Mouse (Mus musculus): Measurements from ENCODE around the gene Sec14l3. TPM values are rescaled to one million over a fixed set of nuclear protein-coding genes. Genes with fewer than 3 reads are reported as not detected.

Gene Sec14l3
- polyA plus RNA-seq, 1 experiment, result not detected

DNA sequence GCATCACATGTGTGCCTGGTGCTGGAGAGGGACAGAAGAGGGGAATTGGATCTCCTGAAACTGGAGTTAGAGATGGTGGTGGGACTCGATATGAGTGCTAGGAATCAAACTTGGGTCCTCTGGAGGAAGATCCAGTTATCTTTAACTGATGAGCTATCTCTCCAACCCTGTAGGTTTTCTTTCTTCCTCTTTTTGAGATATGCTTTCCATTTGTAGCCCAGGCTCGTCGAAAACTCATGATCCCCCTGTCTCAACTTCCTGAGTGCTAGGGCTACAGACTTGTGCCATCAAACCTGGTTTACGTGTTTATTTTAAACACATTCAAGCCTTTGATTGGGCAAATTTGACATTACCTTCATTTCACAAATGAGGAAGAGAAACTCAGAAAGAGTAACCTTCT, 30.5 kb upstream of the Sec14l3 start:
- no peak overlapping the region for H3K27ac ChIP-seq (ENCODE audit: insufficient read depth, low read length)
- no peak for TF ChIP-seq POLR2A (IDR thresholded peaks at IDR 0.05; ENCODE audit: low read depth, low read length)
- no peak for TF ChIP-seq CTCF (IDR thresholded peaks at IDR 0.05; ENCODE audit: borderline replicate concordance, insufficient read depth, low read length)
- no peak overlapping the region for H3K4me3 ChIP-seq (ENCODE audit: insufficient read depth, low read length)
- H3K4me1 ChIP-seq (ENCODE audit: control insufficient read depth, insufficient read depth, low read length), result no peaks in the 10 kb centered on the region

DNA sequence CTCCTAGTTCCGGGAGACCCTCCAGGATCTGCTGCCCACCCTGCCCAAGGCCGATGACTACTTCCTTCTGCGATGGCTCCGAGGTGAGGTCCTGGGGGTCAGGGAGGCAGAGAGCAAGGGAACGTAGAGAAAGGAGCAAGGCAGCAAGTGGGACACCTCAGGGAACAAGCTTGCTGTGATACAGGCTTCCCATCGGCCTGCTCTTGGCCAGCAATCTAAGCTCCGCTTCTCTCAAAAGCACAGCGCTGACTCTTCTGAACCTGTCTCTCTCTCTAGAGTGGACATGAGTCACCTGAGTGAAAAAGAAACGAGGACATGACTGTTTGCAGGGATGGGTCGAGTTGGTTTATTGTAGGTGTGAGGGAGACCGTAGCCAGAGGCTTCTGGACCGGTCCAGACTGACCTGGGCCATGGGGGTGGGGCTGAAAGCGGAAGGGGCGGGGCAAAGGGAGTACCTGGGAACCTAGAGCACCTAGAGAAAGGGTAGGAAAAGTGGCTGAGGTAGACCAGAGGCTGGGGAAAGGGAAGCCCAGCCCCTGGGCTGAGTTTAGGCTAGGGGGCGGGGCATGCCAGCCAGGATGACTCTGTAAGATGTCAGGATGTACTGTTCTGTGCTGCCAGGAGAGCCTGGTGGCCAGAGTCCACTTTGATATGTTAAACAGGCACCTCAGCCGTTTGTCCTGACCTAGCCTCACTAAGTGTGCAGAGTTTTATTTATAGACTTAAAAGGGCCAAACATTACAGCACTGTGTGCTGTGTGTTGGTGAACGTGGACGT, 29.3 kb upstream of the Sec14l3 start:
- no peak for TF ChIP-seq CTCF (IDR thresholded peaks at IDR 0.05; ENCODE audit: borderline replicate concordance, insufficient read depth, low read length)
- TF ChIP-seq POLR2A (IDR thresholded peaks at IDR 0.05; ENCODE audit: low read depth, low read length), result no peak
- Histone ChIP-seq H3K27ac (ENCODE audit: insufficient read depth, low read length) (no peak overlapping the region), H3K4me3 (ENCODE audit: insufficient read depth, low read length) (no peak overlapping the region), H3K4me1 (ENCODE audit: control insufficient read depth, insufficient read depth, low read length) (no peaks in the 10 kb centered on the region)

DNA sequence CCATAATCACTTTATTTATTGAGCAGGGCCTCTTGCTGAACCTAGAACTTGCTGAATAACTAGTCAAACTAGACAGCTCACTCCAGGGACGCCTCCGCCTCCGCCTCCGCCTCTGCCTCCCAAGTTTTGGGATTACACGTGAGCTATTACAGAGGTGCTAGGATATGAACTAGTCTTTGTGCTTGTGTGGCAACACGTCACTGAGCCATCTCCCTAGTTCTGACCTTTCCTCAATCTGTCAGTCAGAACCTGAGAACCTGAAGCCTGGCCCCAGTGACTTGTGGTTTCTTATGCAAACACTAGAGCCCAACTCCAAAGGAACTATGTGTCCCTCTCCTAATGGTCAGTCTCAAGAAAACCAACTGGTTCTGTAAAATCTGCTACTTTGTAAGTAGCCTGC, 28.7 kb upstream of the Sec14l3 start:
- Histone ChIP-seq H3K4me1 (ENCODE audit: control insufficient read depth, insufficient read depth, low read length) (no peaks in the 10 kb centered on the region), H3K27ac (ENCODE audit: insufficient read depth, low read length) (no peak overlapping the region), H3K4me3 (ENCODE audit: insufficient read depth, low read length) (no peak overlapping the region)
- TF ChIP-seq CTCF (IDR thresholded peaks at IDR 0.05; ENCODE audit: borderline replicate concordance, insufficient read depth, low read length), result no peak
- TF ChIP-seq POLR2A (IDR thresholded peaks at IDR 0.05; ENCODE audit: low read depth, low read length), result no peak

DNA sequence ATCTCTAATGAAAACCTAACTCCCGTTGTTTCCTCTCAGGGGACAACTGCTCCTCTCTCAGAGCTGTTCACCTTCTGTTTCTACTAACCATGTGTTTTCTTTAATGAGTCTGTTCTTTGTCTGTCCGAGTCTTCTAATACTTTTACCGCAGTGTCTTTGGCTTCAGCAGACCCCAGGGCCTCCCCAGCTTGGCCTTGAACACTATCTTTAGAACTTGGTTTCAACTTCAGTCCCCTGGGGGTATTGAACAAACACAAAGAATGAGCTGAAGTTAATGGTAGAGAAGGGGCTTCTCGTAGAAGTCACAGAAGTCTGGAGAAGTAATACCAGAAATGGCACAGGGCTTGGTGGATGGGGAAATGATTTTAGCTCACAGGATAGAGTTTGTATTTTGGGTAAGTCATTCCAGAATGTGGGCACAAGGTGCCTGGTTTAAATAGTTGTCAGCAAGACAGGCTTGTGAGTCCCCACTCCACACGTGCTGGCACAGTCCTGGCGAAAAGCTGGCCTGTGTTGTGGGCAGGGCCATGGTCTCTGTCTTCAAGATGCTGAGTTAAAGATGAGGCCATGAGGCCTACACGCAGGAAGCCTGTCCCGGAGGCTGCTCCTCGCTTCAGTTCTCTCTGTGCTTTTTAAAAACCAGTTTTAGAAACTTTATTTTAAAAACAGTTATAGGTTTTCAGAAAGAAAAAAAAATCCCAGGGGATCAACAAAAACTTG, 28.1 kb upstream of the Sec14l3 start:
- Histone ChIP-seq H3K4me1 (ENCODE audit: control insufficient read depth, insufficient read depth, low read length) (no peaks in the 10 kb centered on the region), H3K27ac (ENCODE audit: insufficient read depth, low read length) (no peak overlapping the region), H3K4me3 (ENCODE audit: insufficient read depth, low read length) (no peak overlapping the region)
- TF ChIP-seq POLR2A (IDR thresholded peaks at IDR 0.05; ENCODE audit: low read depth, low read length) (no peak), CTCF (IDR thresholded peaks at IDR 0.05; ENCODE audit: borderline replicate concordance, insufficient read depth, low read length) (no peak)

DNA sequence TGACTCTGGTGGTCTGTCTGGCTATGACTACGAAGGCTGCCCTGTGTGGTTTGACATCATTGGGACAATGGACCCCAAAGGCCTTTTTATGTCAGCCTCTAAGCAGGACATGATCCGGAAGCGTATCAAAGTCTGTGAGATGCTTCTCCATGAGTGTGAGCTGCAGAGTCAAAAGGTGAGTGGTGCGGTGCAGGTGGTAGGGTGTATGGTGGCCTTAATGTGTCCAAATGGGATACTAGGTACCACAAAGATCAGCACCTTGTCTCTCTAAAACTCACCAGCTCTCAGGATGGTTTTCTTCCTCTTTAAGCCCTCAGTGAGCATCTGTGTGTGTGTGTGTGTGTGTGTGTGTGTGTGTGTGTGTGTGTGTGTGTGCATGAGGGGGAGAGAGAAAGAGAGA, 24.7 kb upstream of the Sec14l3 start:
- H3K4me1 ChIP-seq (ENCODE audit: control insufficient read depth, insufficient read depth, low read length), result no peaks in the 10 kb centered on the region
- H3K27ac ChIP-seq (ENCODE audit: insufficient read depth, low read length), result no peak overlapping the region
- H3K4me3 ChIP-seq (ENCODE audit: insufficient read depth, low read length), result no peak overlapping the region
- TF ChIP-seq CTCF (IDR thresholded peaks at IDR 0.05; ENCODE audit: borderline replicate concordance, insufficient read depth, low read length) (no peak), POLR2A (IDR thresholded peaks at IDR 0.05; ENCODE audit: low read depth, low read length) (no peak)

DNA sequence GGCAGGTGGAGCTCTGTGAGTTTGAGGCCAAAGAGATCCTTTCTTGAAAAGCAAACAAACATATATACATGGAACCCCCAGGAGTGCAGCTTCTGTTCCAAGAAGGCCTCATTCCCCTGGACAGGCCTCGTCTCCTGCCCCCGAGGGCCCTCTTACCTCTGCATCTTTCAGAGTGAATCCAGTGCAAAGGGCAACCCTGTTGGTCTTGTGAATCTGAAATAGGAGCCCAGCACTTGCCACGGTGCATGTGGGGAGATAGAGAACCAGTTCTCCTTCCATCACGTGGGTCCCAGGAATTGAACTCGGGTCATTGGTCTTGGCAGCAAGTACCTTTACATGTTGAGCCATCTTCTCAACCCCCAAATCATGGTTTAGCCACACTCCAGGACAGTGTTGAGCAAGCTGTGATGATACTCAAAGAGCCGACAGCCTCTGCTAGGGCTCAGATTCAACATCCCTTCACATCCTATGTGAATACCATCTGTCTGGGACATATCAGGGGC, 23.5 kb upstream of the Sec14l3 start:
- no peak overlapping the region for H3K27ac ChIP-seq (ENCODE audit: insufficient read depth, low read length)
- no peaks in the 10 kb centered on the region for H3K4me1 ChIP-seq (ENCODE audit: control insufficient read depth, insufficient read depth, low read length)
- TF ChIP-seq POLR2A (IDR thresholded peaks at IDR 0.05; ENCODE audit: low read depth, low read length) (no peak), CTCF (IDR thresholded peaks at IDR 0.05; ENCODE audit: borderline replicate concordance, insufficient read depth, low read length) (no peak)
- H3K4me3 ChIP-seq (ENCODE audit: insufficient read depth, low read length), result no peak overlapping the region

DNA sequence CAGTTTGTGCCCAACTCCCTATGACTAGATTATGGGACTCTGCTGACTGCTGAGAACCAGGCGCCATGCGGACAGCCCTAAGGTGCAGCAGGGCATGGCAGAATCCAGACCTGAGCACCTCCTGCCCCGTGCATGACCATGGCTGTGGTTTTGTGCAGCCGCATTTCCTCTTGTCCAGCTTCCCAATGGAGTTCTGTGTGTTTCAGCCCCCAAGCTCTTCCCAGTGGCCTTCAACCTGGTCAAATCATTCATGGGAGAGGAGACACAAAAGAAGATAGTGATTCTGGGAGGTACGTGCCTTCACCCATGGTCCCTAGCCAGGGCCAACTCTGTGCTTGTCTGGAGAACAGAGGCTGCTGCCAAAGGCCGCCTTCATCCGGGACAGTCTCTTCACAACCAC, 21.6 kb upstream of the Sec14l3 start:
- Histone ChIP-seq H3K4me3 (ENCODE audit: insufficient read depth, low read length) (no peak overlapping the region), H3K27ac (ENCODE audit: insufficient read depth, low read length) (no peak overlapping the region), H3K4me1 (ENCODE audit: control insufficient read depth, insufficient read depth, low read length) (no peaks in the 10 kb centered on the region)
- TF ChIP-seq CTCF (IDR thresholded peaks at IDR 0.05; ENCODE audit: borderline replicate concordance, insufficient read depth, low read length), result no peak
- TF ChIP-seq POLR2A (IDR thresholded peaks at IDR 0.05; ENCODE audit: low read depth, low read length), result no peak

DNA sequence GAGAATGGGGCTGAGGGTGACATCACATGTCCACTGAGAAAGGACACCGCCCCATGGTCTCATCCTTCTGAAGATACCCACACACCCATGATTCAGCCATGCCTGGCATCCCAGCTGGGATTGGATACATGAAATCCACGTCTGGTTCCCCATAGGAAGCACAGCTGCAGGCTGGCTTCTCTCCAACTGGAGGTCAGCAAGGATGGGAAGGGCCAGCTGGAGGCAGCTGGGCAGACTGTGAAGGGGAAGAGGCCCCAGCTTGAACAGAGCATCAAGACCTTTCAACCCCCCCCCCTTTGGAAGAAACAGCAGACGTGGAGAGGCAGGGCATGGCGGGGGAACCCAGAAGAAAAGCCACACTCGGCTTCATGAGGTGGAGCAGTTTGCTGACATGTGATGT, 18.1 kb upstream of the Sec14l3 start:
- no peak overlapping the region for H3K4me3 ChIP-seq (ENCODE audit: insufficient read depth, low read length)
- TF ChIP-seq POLR2A (IDR thresholded peaks at IDR 0.05; ENCODE audit: low read depth, low read length) (no peak), CTCF (IDR thresholded peaks at IDR 0.05; ENCODE audit: borderline replicate concordance, insufficient read depth, low read length) (no peak)
- H3K27ac ChIP-seq (ENCODE audit: insufficient read depth, low read length), result no peak overlapping the region
- H3K4me1 ChIP-seq (ENCODE audit: control insufficient read depth, insufficient read depth, low read length), result no peaks in the 10 kb centered on the region

DNA sequence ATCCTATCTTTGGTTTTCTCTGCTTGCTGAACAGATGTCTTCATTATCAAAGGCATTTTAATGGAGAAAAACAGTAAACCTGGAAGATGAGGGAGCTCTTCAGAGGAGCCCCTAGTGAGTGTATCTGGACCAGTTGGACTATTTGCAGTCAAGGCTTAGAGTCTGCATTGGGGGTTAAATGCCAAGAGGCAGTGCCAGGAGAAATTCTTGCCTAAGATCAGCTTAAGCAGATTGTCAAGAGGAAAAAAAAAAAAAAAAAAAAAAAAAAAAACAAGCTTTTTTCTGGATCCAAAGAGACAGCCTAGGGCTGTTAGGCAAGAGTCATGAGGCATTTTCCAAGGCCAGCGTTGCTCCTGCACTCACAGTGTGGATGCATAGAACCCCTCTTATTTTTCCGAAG, 16.9 kb upstream of the Sec14l3 start:
- Histone ChIP-seq H3K4me3 (ENCODE audit: insufficient read depth, low read length) (no peak overlapping the region), H3K4me1 (ENCODE audit: control insufficient read depth, insufficient read depth, low read length) (no peaks in the 10 kb centered on the region), H3K27ac (ENCODE audit: insufficient read depth, low read length) (no peak overlapping the region)
- no peak for TF ChIP-seq CTCF (IDR thresholded peaks at IDR 0.05; ENCODE audit: borderline replicate concordance, insufficient read depth, low read length)

DNA sequence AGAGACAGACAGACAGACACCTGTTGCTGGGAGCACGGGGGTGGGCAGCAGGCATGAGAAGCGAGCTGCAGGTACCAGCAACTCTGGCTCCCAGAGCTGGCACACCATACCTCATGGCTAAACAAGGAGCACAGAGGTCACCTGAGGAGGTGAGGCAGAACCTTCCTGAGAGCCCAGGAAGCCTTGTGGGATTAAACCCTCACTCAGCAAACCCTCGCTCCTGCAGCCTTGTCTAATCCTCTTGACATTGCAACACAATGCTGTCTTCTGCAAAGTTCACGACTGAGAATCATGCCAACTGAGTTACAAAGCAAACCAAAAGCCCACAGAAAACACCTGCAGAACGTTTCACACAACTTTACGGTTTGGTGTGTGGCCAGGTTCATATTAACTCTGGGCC, 16.2 kb upstream of the Sec14l3 start:
- Histone ChIP-seq H3K27ac (ENCODE audit: insufficient read depth, low read length) (no peak overlapping the region), H3K4me3 (ENCODE audit: insufficient read depth, low read length) (no peak overlapping the region), H3K4me1 (ENCODE audit: control insufficient read depth, insufficient read depth, low read length) (no peaks in the 10 kb centered on the region)
- no peak for TF ChIP-seq POLR2A (IDR thresholded peaks at IDR 0.05; ENCODE audit: low read depth, low read length)
- TF ChIP-seq CTCF (IDR thresholded peaks at IDR 0.05; ENCODE audit: borderline replicate concordance, insufficient read depth, low read length), result no peak
